In genomic region chr5:72244134-72244533, GRCm38 (mm10) we compare ENCODE assay signal across 7 mouse cellular contexts.
A peak's percentile ranks its signal among the peaks of the same experiment; 100 is the strongest.
DNase-seq lines count a peak whose midpoint lies in the region; ATAC-seq and TF ChIP-seq lines count a peak whose summit lies in the region.

No protein-coding gene starts in this region.

- H3K27ac ChIP-seq in liver, embryonic 14.5 days, result no peak overlapping the region
- no peak overlapping the region for H3K27ac ChIP-seq in liver, embryonic 11.5 days (ENCODE audit: low read depth, low read length)

- ATAC-seq in liver, embryonic 14.5 days (ENCODE audit: insufficient read depth), result no peak
- ATAC-seq in liver, embryonic 11.5 days (replicated peaks; ENCODE audit: low FRiP score), result no peak
- ATAC-seq in erythroblast, adult 5-6 weeks (replicated peaks; ENCODE audit: low FRiP score, poor library complexity, severe bottlenecking), result no peak

- H3K9ac ChIP-seq in liver, embryonic 14.5 days (replicated peaks), result no peak overlapping the region
- no peak overlapping the region for H3K9ac ChIP-seq in liver, embryonic 11.5 days (ENCODE audit: low read depth, low read length)

- TF ChIP-seq EP300 in liver, embryonic 14.5 days (IDR thresholded peaks at IDR 0.05; ENCODE audit: low read depth), result no peak

- H3K4me3 ChIP-seq in liver, embryonic 14.5 days (ENCODE audit: insufficient read depth in 1 of 2, low read depth in 2 of 2, low read length in 2 of 2), result no peak overlapping the region
- H3K4me3 ChIP-seq in liver, embryonic 11.5 days (ENCODE audit: low read depth, low read length), result no peak overlapping the region

- 75% methylated on average over 3 of the region's 3 CpGs for WGBS in liver, embryonic 14.5 days (ENCODE audit: insufficient replicate concordance)
- WGBS in liver, embryonic 11.5 days, result 93% methylated on average over 3 of the region's 3 CpGs

- DNase-seq in liver, embryonic 14.5 days (ENCODE audit: low read depth in 3 of 3, low spot score in 3 of 3), result no peak
- no peak for DNase-seq in liver, embryonic 11.5 days (ENCODE audit: low spot score)
- peak; percentile 40 for DNase-seq in brain, embryonic 18.5 days (ENCODE audit: low read depth, low spot score)
- peak; percentile 36 for DNase-seq in gastrocnemius, adult 18-20 months (ENCODE audit: low spot score)
- DNase-seq in layer of hippocampus, adult 9-11 months, result peak; percentile 52
- DNase-seq in right cerebral cortex, postnatal 4 days, result peak; percentile 66

- H3K9me3 ChIP-seq in liver, embryonic 14.5 days (ENCODE audit: control insufficient read depth, low read length), result no peaks in the 10 kb centered on the region
- H3K9me3 ChIP-seq in liver, embryonic 11.5 days (ENCODE audit: control insufficient read depth, low read length), result no peaks in the 10 kb centered on the region

- no peak overlapping the region for H3K4me2 ChIP-seq in liver, embryonic 14.5 days (ENCODE audit: low read depth)
- H3K4me2 ChIP-seq in liver, embryonic 11.5 days, result no peak overlapping the region

- 0 out of 2 replicates have a peak, but pooled peaks have one; percentile 7 for TF ChIP-seq CTCF in liver, embryonic 14.5 days (IDR thresholded peaks at IDR 0.05; ENCODE audit: low read depth)

- no peaks in the 10 kb centered on the region for H3K36me3 ChIP-seq in liver, embryonic 14.5 days (replicated peaks; ENCODE audit: control insufficient read depth, insufficient read depth, low read depth)
- H3K36me3 ChIP-seq in liver, embryonic 11.5 days (ENCODE audit: control insufficient read depth, insufficient read depth, low read length), result no peaks in the 10 kb centered on the region

- H3K27me3 ChIP-seq in liver, embryonic 14.5 days (ENCODE audit: control insufficient read depth, insufficient read depth, low read length), result no peaks in the 10 kb centered on the region
- H3K27me3 ChIP-seq in liver, embryonic 11.5 days (replicated peaks; ENCODE audit: control insufficient read depth, insufficient read depth, low read length), result no peaks in the 10 kb centered on the region

- H3K4me1 ChIP-seq in liver, embryonic 14.5 days (replicated peaks; ENCODE audit: control insufficient read depth in 2 of 2, insufficient read depth in 2 of 2, low read length in 1 of 2), result no peaks in the 10 kb centered on the region
- no peaks in the 10 kb centered on the region for H3K4me1 ChIP-seq in liver, embryonic 11.5 days (replicated peaks; ENCODE audit: control insufficient read depth, insufficient read depth, low read length)

Comparison
In these comparisons a context has a peak if more than half of its experiments do, and no peak if none do; other contexts are left out.
1. DNase-seq: peak in brain, embryonic 18.5 days (single experiment), gastrocnemius, adult 18-20 months (single experiment), layer of hippocampus, adult 9-11 months (single experiment) and right cerebral cortex, postnatal 4 days (single experiment); none in liver, embryonic 14.5 days (0 of 3) and liver, embryonic 11.5 days (single experiment).